ENCODE assay signal across 11 mouse cellular contexts in the genomic region with DNA sequence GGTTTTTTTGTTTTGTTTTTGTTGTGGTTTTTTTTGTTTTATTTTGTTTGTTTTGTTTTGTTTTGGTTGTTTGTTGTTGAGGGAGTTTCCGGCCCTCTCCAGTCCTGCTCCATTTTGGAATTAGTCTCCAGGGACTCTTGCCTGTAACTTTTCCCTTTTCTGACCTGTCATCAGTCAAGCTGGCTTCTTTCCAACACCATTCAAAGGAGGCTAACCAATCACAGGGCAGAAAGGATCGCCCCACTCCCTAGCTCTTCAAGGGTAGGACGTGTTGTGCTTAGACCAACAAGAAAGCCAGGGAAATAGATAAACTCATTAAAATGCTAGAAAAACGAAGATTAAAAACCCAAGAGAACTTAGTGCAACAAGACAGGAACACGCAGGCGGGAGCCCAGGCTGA. TPM values are rescaled to one million over a fixed set of nuclear protein-coding genes. Genes with fewer than 3 reads are reported as not detected.
DNase-seq lines count a peak whose midpoint lies in the region; ATAC-seq and TF ChIP-seq lines count a peak whose summit lies in the region.
"Had no signal": no experiment of that assay in that cellular context is flagged by ENCODE, and none has a peak within 500 bp of the region (broad histone marks: within the 10 kb centered on the region; RNA-seq: fewer than 3 reads in every experiment).

No protein-coding gene starts in this region.

- WGBS in kidney, embryonic 14.5 days, result 42% methylated on average over 6 of the region's 6 CpGs
- WGBS in forebrain, embryonic 13.5 days, result 13% methylated on average over 6 of the region's 6 CpGs
- 14% methylated on average over 6 of the region's 6 CpGs for WGBS in hindbrain, postnatal 0 days

- peaks cover 32% of the 10 kb centered on the region for H3K4me1 ChIP-seq in kidney, embryonic 14.5 days (ENCODE audit: control insufficient read depth, insufficient read depth, low read length)
- peaks cover 20% of the 10 kb centered on the region for H3K4me1 ChIP-seq in forebrain, embryonic 13.5 days
- H3K4me1 ChIP-seq in hindbrain, postnatal 0 days (ENCODE audit: insufficient read depth, low read length), result peaks cover 15% of the 10 kb centered on the region

- no peak for DNase-seq in kidney, postnatal 4 days
- DNase-seq in R1 (ENCODE audit: low read depth, low spot score), result peak; percentile 73
- DNase-seq in hindbrain, postnatal 0 days (ENCODE audit: low spot score), result peak; percentile 56
- no peak for DNase-seq in layer of hippocampus, adult 2 months (ENCODE audit: low spot score in 2 of 2)
- no peak for DNase-seq in layer of hippocampus, postnatal 10 days (ENCODE audit: low spot score in 2 of 2)
- DNase-seq in cerebellum, adult 11-12 months, result no peak
- DNase-seq: gastrocnemius, postnatal 14 days; liver, embryonic 13.5 days; thymus, postnatal 36 days had no signal

- no peak overlapping the region for H3K4me2 ChIP-seq in kidney, embryonic 14.5 days (replicated peaks; ENCODE audit: low read depth, low read length)
- peak overlapping the region; percentile 36 for H3K4me2 ChIP-seq in forebrain, embryonic 13.5 days
- no peak overlapping the region for H3K4me2 ChIP-seq in hindbrain, postnatal 0 days (ENCODE audit: low read depth, low read length)
- H3K4me2 ChIP-seq: liver, embryonic 13.5 days had no signal

- TF ChIP-seq CTCF in hindbrain, postnatal 0 days (IDR thresholded peaks at IDR 0.05; ENCODE audit: low read depth), result no peak
- TF ChIP-seq CTCF in layer of hippocampus, adult 2 months (conservative IDR thresholded peaks at IDR 0.05), result no peak

- H3K4me3 ChIP-seq in kidney, embryonic 14.5 days (ENCODE audit: low read length), result no peak overlapping the region
- no peak overlapping the region for H3K4me3 ChIP-seq in forebrain, embryonic 13.5 days
- H3K4me3 ChIP-seq in hindbrain, postnatal 0 days (ENCODE audit: low read length), result no peak overlapping the region
- H3K4me3 ChIP-seq in layer of hippocampus, adult 2 months, result no peak overlapping the region
- H3K4me3 ChIP-seq: liver, embryonic 13.5 days had no signal

- no peak overlapping the region for H3K9ac ChIP-seq in kidney, embryonic 14.5 days (ENCODE audit: low read depth, low read length)
- H3K9ac ChIP-seq in forebrain, embryonic 13.5 days, result no peak overlapping the region
- no peak overlapping the region for H3K9ac ChIP-seq in hindbrain, postnatal 0 days (replicated peaks; ENCODE audit: low read length)
- H3K9ac ChIP-seq: liver, embryonic 13.5 days had no signal

- H3K27ac ChIP-seq in kidney, embryonic 14.5 days (ENCODE audit: low read depth, low read length), result peak overlapping the region; percentile 37; the same call in 1 of the 2 replicates
- no peak overlapping the region for H3K27ac ChIP-seq in forebrain, embryonic 13.5 days
- no peak overlapping the region for H3K27ac ChIP-seq in hindbrain, postnatal 0 days
- no peak overlapping the region for H3K27ac ChIP-seq in layer of hippocampus, adult 2 months
- H3K27ac ChIP-seq: liver, embryonic 13.5 days had no signal

- no peak for ATAC-seq in kidney, embryonic 14.5 days (ENCODE audit: low FRiP score, low TSS enrichment)
- no peak for ATAC-seq in forebrain, embryonic 13.5 days
- ATAC-seq in hindbrain, postnatal 0 days, result no peak

- H3K36me3 ChIP-seq in kidney, embryonic 14.5 days (ENCODE audit: control insufficient read depth, insufficient read depth, low read length), result peaks cover 7% of the 10 kb centered on the region; the same call in 1 of the 2 replicates
- H3K36me3 ChIP-seq in forebrain, embryonic 13.5 days (ENCODE audit: poor library complexity, severe bottlenecking), result peaks cover 4% of the 10 kb centered on the region; the same call in 1 of the 2 replicates
- 0 out of 2 replicates have a peak, but pooled peaks cover 8% of the 10 kb centered on the region for H3K36me3 ChIP-seq in hindbrain, postnatal 0 days (ENCODE audit: insufficient read depth, low read length)

- H3K9me3 ChIP-seq in kidney, embryonic 14.5 days (ENCODE audit: control insufficient read depth, low read length), result no peaks in the 10 kb centered on the region
- peaks cover 8% of the 10 kb centered on the region; the same call in 1 of the 2 replicates for H3K9me3 ChIP-seq in forebrain, embryonic 13.5 days (replicated peaks)
- 0 out of 2 replicates have a peak, but pooled peaks cover 3% of the 10 kb centered on the region for H3K9me3 ChIP-seq in hindbrain, postnatal 0 days (ENCODE audit: low read length)
- H3K9me3 ChIP-seq: liver, embryonic 13.5 days had no signal

- no peaks in the 10 kb centered on the region for H3K27me3 ChIP-seq in kidney, embryonic 14.5 days (ENCODE audit: control insufficient read depth, insufficient read depth, low read length)
- H3K27me3 ChIP-seq in forebrain, embryonic 13.5 days, result peaks cover 32% of the 10 kb centered on the region
- no peaks in the 10 kb centered on the region for H3K27me3 ChIP-seq in hindbrain, postnatal 0 days (ENCODE audit: insufficient read depth, low read length)

RNA-seq across cellular contexts. Expression of a gene that starts 15.5 kb away (rescaled TPM):
- 9.4 and 22.4 TPM in 2 replicates for polyA plus RNA-seq in kidney, embryonic 14.5 days (2014; fragmentation: Nextera tagmentation; extraction: Ambion mirVana)
- 3.7 and 5.1 TPM in 2 replicates for polyA plus RNA-seq in forebrain, embryonic 13.5 days (2015; fragmentation: Nextera tagmentation; extraction: Ambion mirVana)
- total RNA-seq in hindbrain, postnatal 0 days (2014; rRNA removed), result 9.4 and 13.5 TPM in 2 replicates
- polyA plus RNA-seq in hindbrain, postnatal 0 days (2015; fragmentation: Nextera tagmentation; extraction: Ambion mirVana), result 7.5 and 8.0 TPM in 2 replicates
- 1 to 10 TPM; 4.2 to 5.8 TPM for total RNA-seq in layer of hippocampus, adult 2 months (2021)
- total RNA-seq in layer of hippocampus, postnatal 10 days (2021), result 10 to 100 TPM in 1 of 2 experiments, 1 to 10 TPM in 1; 8.4 to 11.0 TPM

Comparison
In these comparisons a context has a peak if more than half of its experiments do, and no peak if none do; other contexts are left out.
1. DNase-seq: peak in R1 (single experiment) and hindbrain, postnatal 0 days (single experiment); none in kidney, postnatal 4 days (0 of 2), layer of hippocampus, adult 2 months (0 of 2), layer of hippocampus, postnatal 10 days (0 of 2) and cerebellum, adult 11-12 months (single experiment).